Mouse (Mus musculus) ES-E14 (cell line): Measurements from ENCODE around the gene Gjc3. TPM values are rescaled to one million over a fixed set of nuclear protein-coding genes. Genes with fewer than 3 reads are reported as not detected.
A peak's percentile ranks its signal among the peaks of the same experiment; 100 is the strongest.

ENCODE experiments used
- DNase-seq: peaks from one replicate; pipeline ENCODE4 v3.0.0-alpha.2; 2013; ENCODE audit warnings: low read depth, low spot score
- H3K27ac ChIP-seq: 2 replicates; pipeline ENCODE4 v1.5.1; 2012; ENCODE audit warnings: low read depth, mild to moderate bottlenecking, low read length, moderate library complexity, mixed read lengths; ENCODE audit not compliant: poor library complexity, insufficient read depth, severe bottlenecking
- H3K36me3 ChIP-seq: 2 replicates; pipeline ENCODE4 v1.6.1; 2012; ENCODE audit warnings: mild to moderate bottlenecking, low read length, moderate library complexity, mixed read lengths; ENCODE audit not compliant: control insufficient read depth, poor library complexity, insufficient read depth, severe bottlenecking
- H3K4me1 ChIP-seq, 2 experiments: fragments of 150-350 bp in 1 of 2; sonication (generic) in 1 of 2; 2 replicates each; pipeline ENCODE4 v1.6.1; 2012; ENCODE audit warnings: low read length in 2 of 2, mild to moderate bottlenecking in 1 of 2, mixed read lengths in 1 of 2; ENCODE audit not compliant: control insufficient read depth in 2 of 2, insufficient read depth in 2 of 2, poor library complexity in 1 of 2
- H3K4me3 ChIP-seq, 2 experiments: fragments of 150-350 bp in 1 of 2; sonication (generic) in 1 of 2; 2 replicates each; pipeline ENCODE4 v1.5.1; 2012; ENCODE audit warnings: low read length in 2 of 2, low read depth in 1 of 2, mild to moderate bottlenecking in 1 of 2, mixed read lengths in 1 of 2; ENCODE audit not compliant: insufficient read depth in 1 of 2, poor library complexity in 1 of 2, severe bottlenecking in 1 of 2
- H3K9ac ChIP-seq: 2 replicates; pipeline ENCODE4 v1.6.1; 2012; ENCODE audit warnings: low read depth, mild to moderate bottlenecking, low read length, mixed read lengths; ENCODE audit not compliant: poor library complexity, insufficient read depth, severe bottlenecking
- H3K9me3 ChIP-seq: fragments of 150-350 bp; sonication (generic); 2 replicates; pipeline ENCODE4 v1.6.1; 2012; ENCODE audit warnings: low read depth, mild to moderate bottlenecking, low read length; ENCODE audit not compliant: control insufficient read depth, insufficient read depth
- CHD2 ChIP-seq: IDR thresholded peaks from 2 replicates; pipeline ENCODE4 v1.6.1; 2014; ENCODE audit warnings: mild to moderate bottlenecking, low read depth, low read length, inconsistent platforms
- HCFC1 ChIP-seq: IDR thresholded peaks from 2 replicates; pipeline ENCODE4 v1.6.1; 2012; ENCODE audit warnings: low read length, inconsistent platforms, borderline replicate concordance; ENCODE audit not compliant: insufficient read depth
- MAFK ChIP-seq: IDR thresholded peaks from 2 replicates; pipeline ENCODE4 v1.6.1; 2014; ENCODE audit warnings: mild to moderate bottlenecking, low read depth, low read length, inconsistent platforms; ENCODE audit not compliant: insufficient read depth
- ZC3H11A ChIP-seq: IDR thresholded peaks from 2 replicates; pipeline ENCODE4 v1.6.1; 2012; ENCODE audit warnings: low read depth, mild to moderate bottlenecking, inconsistent platforms, low read length, borderline replicate concordance
- ZNF384 ChIP-seq: IDR thresholded peaks from 2 replicates; pipeline ENCODE4 v1.6.1; 2012; ENCODE audit warnings: low read depth, low read length, inconsistent platforms
- in situ Hi-C, 2 experiments: fragments of 600-800 bp; cut with MboI; formaldehyde crosslinking; loops; one replicate each; pipeline ENCODE4 v1.15.1; 2025; ENCODE audit warnings: low sequenced_read_pairs in 2 of 2, inconsistent platforms in 1 of 2; ENCODE audit not compliant: unreplicated experiment in 2 of 2
- total RNA-seq: library from RNA; depleted of rRNA; stranded (reverse); fragments of 300-350 nt; gene quantifications from 2 replicates; pipeline ENCODE4 v1.2.3, GENCODE M21; 2012

Gene Gjc3
- total RNA-seq, 1 experiment = 0.04 TPM

GRCm38 (mm10) chr5:137979081-137979480, 16.2 kb upstream of the Gjc3 start:
- no peak overlapping the region for H3K4me3 ChIP-seq
- no peak for TF ChIP-seq ZC3H11A
- no peak for TF ChIP-seq ZNF384
- TF ChIP-seq CHD2 = no peak
- TF ChIP-seq MAFK = no peak
- no peak for TF ChIP-seq HCFC1
- no peaks in the 10 kb centered on the region for H3K9me3 ChIP-seq
- no peak overlapping the region for H3K9ac ChIP-seq
- in situ Hi-C loops = loop anchor here in 1 of 2 experiments (10.0 kb wide), 1 partner anchor 94 kb away; no protein-coding TSS in a partner anchor
- H3K4me1 ChIP-seq = no peaks in the 10 kb centered on the region
- H3K27ac ChIP-seq = no peak overlapping the region
- DNase-seq = no peak
- no peaks in the 10 kb centered on the region for H3K36me3 ChIP-seq

DNA sequence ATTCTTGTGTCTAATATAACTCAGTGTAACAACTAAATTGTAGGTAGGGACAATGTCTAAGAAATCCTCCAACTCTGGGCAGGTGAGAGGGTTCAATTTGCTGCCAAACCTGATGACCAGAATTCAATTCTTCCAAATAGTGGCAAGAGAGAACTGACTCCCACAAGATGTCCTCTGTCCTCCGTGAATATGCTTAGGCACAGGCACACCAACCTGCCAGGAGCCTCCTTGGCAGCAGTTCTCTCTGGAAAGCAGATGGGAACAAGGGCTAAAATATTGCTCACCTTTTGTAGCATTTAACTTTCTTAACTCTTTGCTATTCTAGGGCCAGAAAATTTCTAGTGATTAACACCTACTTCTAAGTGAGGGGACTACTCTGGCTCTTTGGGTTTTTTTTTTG, 14.4 kb upstream of the Gjc3 start:
- in situ Hi-C loops = loop anchor here in 1 of 2 experiments (10.0 kb wide), 1 partner anchor 92 kb away; no protein-coding TSS in a partner anchor
- no peak for TF ChIP-seq ZC3H11A
- no peak for TF ChIP-seq HCFC1
- no peak for TF ChIP-seq MAFK
- TF ChIP-seq CHD2 = no peak
- TF ChIP-seq ZNF384 = no peak
- H3K4me3 ChIP-seq = no peak overlapping the region
- no peaks in the 10 kb centered on the region for H3K36me3 ChIP-seq
- H3K9ac ChIP-seq = no peak overlapping the region
- H3K27ac ChIP-seq = no peak overlapping the region
- DNase-seq = no peak
- no peaks in the 10 kb centered on the region for H3K9me3 ChIP-seq
- no peaks in the 10 kb centered on the region for H3K4me1 ChIP-seq

GRCm38 (mm10) chr5:137975434-137975833, 12.5 kb upstream of the Gjc3 start:
- no peaks in the 10 kb centered on the region for H3K36me3 ChIP-seq
- no peaks in the 10 kb centered on the region for H3K4me1 ChIP-seq
- H3K4me3 ChIP-seq = no peak overlapping the region
- H3K27ac ChIP-seq = no peak overlapping the region
- DNase-seq = no peak
- H3K9ac ChIP-seq = no peak overlapping the region
- TF ChIP-seq ZNF384 (no peak), HCFC1 (no peak), MAFK (no peak), ZC3H11A (no peak), CHD2 (no peak)
- no peaks in the 10 kb centered on the region for H3K9me3 ChIP-seq
- in situ Hi-C loops = loop anchor here in 1 of 2 experiments (10.0 kb wide), 1 partner anchor 91 kb away; no protein-coding TSS in a partner anchor

GRCm38 (mm10) chr5:137974724-137975123, 11.8 kb upstream of the Gjc3 start:
- no peak overlapping the region for H3K27ac ChIP-seq
- H3K9me3 ChIP-seq = no peaks in the 10 kb centered on the region
- DNase-seq = no peak
- no peak for TF ChIP-seq CHD2
- TF ChIP-seq HCFC1 = no peak
- no peak for TF ChIP-seq ZNF384
- no peak for TF ChIP-seq MAFK
- TF ChIP-seq ZC3H11A = no peak
- no peaks in the 10 kb centered on the region for H3K36me3 ChIP-seq
- in situ Hi-C loops = loop anchor here (5.0 to 10.0 kb wide), 2 partner anchors 82 to 90 kb away; no protein-coding TSS in a partner anchor
- H3K9ac ChIP-seq = no peak overlapping the region
- no peaks in the 10 kb centered on the region for H3K4me1 ChIP-seq
- no peak overlapping the region for H3K4me3 ChIP-seq

- H3K9ac ChIP-seq = no peak overlapping the region
- no peaks in the 10 kb centered on the region for H3K36me3 ChIP-seq
- no peak for DNase-seq
- no peaks in the 10 kb centered on the region for H3K9me3 ChIP-seq
- no peak overlapping the region for H3K27ac ChIP-seq
- TF ChIP-seq MAFK (no peak), ZNF384 (no peak), ZC3H11A (0 out of 2 replicates have a peak, but pooled peaks have one; percentile 2), CHD2 (no peak)
- H3K4me1 ChIP-seq = no peaks in the 10 kb centered on the region
- H3K4me3 ChIP-seq = no peak overlapping the region
- in situ Hi-C loops = loop anchor here (5.0 to 10.0 kb wide), 2 partner anchors 81 to 89 kb away; no protein-coding TSS in a partner anchor
These were observed 10.8 kb upstream of the Gjc3 start for GRCm38 (mm10) chr5:137973738-137974137.
